Mouse (Mus musculus) bone marrow, adult 2 months (tissue): ENCODE data around the gene Aco1.

ENCODE experiments used
- CTCF ChIP-seq: fragments of 200-500 bp; IDR thresholded peaks from 2 replicates; pipeline ENCODE4 v1.5.1; 2011; ENCODE audit warnings: low read length, control low read depth; ENCODE audit not compliant: control insufficient read depth, insufficient read depth
- POLR2A ChIP-seq: fragments of 200-500 bp; IDR thresholded peaks from 2 replicates; pipeline ENCODE4 v1.6.1; 2011; ENCODE audit warnings: low read depth, mild to moderate bottlenecking, control low read depth, low read length, borderline replicate concordance; ENCODE audit not compliant: control insufficient read depth

DNA sequence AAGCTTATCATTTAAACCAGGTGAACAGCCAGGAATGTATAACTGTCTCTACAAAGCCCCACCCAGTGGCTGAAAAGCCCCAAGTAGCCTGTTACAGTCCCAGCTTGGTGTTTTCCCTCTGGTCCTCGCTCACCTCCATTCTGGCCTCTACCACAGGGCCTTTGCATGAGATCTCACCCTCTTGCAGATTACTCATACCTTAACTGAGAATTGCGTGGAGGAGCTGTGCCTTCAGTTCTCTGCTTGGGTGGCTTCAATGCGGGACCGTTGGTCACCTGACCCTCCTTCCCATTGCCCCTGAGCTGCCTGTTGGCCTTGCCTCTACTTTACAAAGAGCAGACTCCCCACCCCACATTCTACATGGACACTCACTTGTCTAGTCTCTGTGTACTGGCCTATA, 10.6 kb downstream of the Aco1 start:
- TF ChIP-seq POLR2A (no peak), CTCF (no peak)
